In genomic region chr13:23681990-23682582, GRCm38 (mm10) we compare ENCODE assay signal across 1 mouse cellular context.
TF ChIP-seq lines count a peak whose summit lies in the region.

No protein-coding gene starts in this region.

TF ChIP-seq in MEL, 35 proteins besides CTCF, POLR2A, EP300 and RAD21:
- TF ChIP-seq MYC (IDR thresholded peaks at IDR 0.05; ENCODE audit: low read depth, low read length) (no peak), HCFC1 (IDR thresholded peaks at IDR 0.05; ENCODE audit: low read depth, low read length) (no peak), ETS1 (IDR thresholded peaks at IDR 0.05; ENCODE audit: low read depth, low read length) (no peak), GATA1 (IDR thresholded peaks at IDR 0.05; ENCODE audit: low read depth, low read length) (no peak), ZMIZ1 (IDR thresholded peaks at IDR 0.05; ENCODE audit: low read depth, low read length) (no peak), MAZ (IDR thresholded peaks at IDR 0.05; ENCODE audit: low read depth, low read length) (no peak), ZKSCAN1 (IDR thresholded peaks at IDR 0.05; ENCODE audit: low read depth, low read length) (no peak), POLR2AphosphoS5 (IDR thresholded peaks at IDR 0.05; ENCODE audit: borderline replicate concordance, low read depth, low read length) (no peak), NELFE (IDR thresholded peaks at IDR 0.05; ENCODE audit: low read depth, low read length) (no peak), USF2 (IDR thresholded peaks at IDR 0.05; ENCODE audit: borderline replicate concordance in 1 of 2, insufficient read depth in 1 of 2, low read depth in 1 of 2, low read length in 2 of 2) (no peak), CHD2 (IDR thresholded peaks at IDR 0.05; ENCODE audit: low read length) (no peak), TBP (IDR thresholded peaks at IDR 0.05; ENCODE audit: low read depth, low read length) (no peak)
